In genomic region chr5:102920199-102920598, GRCm38 (mm10) we compare ENCODE assay signal across 18 mouse cellular contexts.
"Had no signal": no experiment of that assay in that cellular context is flagged by ENCODE, and none has a peak within 500 bp of the region (broad histone marks: within the 10 kb centered on the region; RNA-seq: fewer than 3 reads in every experiment).

No protein-coding gene starts in this region.

- H3K4me2 ChIP-seq: lung, embryonic 14.5 days; midbrain, embryonic 13.5 days; midbrain, embryonic 15.5 days; neural tube, embryonic 13.5 days; neural tube, embryonic 15.5 days had no signal

- H3K9me3 ChIP-seq: midbrain, embryonic 10.5 days; midbrain, embryonic 13.5 days; midbrain, embryonic 15.5 days; neural tube, embryonic 13.5 days; neural tube, embryonic 15.5 days had no signal

- H3K9ac ChIP-seq: lung, embryonic 14.5 days; midbrain, embryonic 13.5 days; midbrain, embryonic 15.5 days; neural tube, embryonic 13.5 days; neural tube, embryonic 15.5 days had no signal

- H3K27ac ChIP-seq: midbrain, embryonic 10.5 days; midbrain, embryonic 13.5 days; midbrain, embryonic 15.5 days; neural tube, embryonic 13.5 days; neural tube, embryonic 15.5 days had no signal

- H3K4me1 ChIP-seq: midbrain, embryonic 10.5 days; midbrain, embryonic 13.5 days; midbrain, embryonic 15.5 days; neural tube, embryonic 13.5 days; neural tube, embryonic 15.5 days had no signal

- H3K4me3 ChIP-seq: midbrain, embryonic 10.5 days; midbrain, embryonic 13.5 days; midbrain, embryonic 15.5 days; myocyte; neural tube, embryonic 13.5 days; neural tube, embryonic 15.5 days had no signal

- ATAC-seq: midbrain, embryonic 13.5 days; midbrain, embryonic 15.5 days had no signal

- DNase-seq: lung, adult 18-20 months; lung, embryonic 14.5 days; lung, postnatal 10 days; lung, postnatal 4 days; retina, postnatal 1 day; right cerebral cortex, adult 18-20 months; right cerebral cortex, postnatal 25 days; right cerebral cortex, postnatal 4 days; spleen, adult 18-20 months; thymus, adult 2 months; thymus, postnatal 25 days; thymus, postnatal 4 days had no signal

- H3K27me3 ChIP-seq: midbrain, embryonic 13.5 days; midbrain, embryonic 15.5 days; neural tube, embryonic 13.5 days; neural tube, embryonic 15.5 days had no signal
